ENCODE assay signal across 23 mouse cellular contexts in genomic region chr1:62800351-62800750, GRCm38 (mm10).
DNase-seq lines count a peak whose midpoint lies in the region; ATAC-seq and TF ChIP-seq lines count a peak whose summit lies in the region.
"Had no signal": no experiment of that assay in that cellular context is flagged by ENCODE, and none has a peak within 500 bp of the region (broad histone marks: within the 10 kb centered on the region; RNA-seq: fewer than 3 reads in every experiment).

No protein-coding gene starts in this region.

- no peak for ATAC-seq in kidney, embryonic 16.5 days (ENCODE audit: low FRiP score, low TSS enrichment)
- ATAC-seq in liver, embryonic 12.5 days, result peak; percentile 93
- ATAC-seq in megakaryocyte-erythroid progenitor cell, adult 5-6 weeks (replicated peaks; ENCODE audit: low FRiP score, low TSS enrichment, poor library complexity, severe bottlenecking), result peak; percentile 90
- ATAC-seq: forebrain, postnatal 0 days; hindbrain, postnatal 0 days had no signal

- no peak overlapping the region for H3K9ac ChIP-seq in kidney, embryonic 16.5 days (replicated peaks; ENCODE audit: low read length)
- H3K9ac ChIP-seq in liver, embryonic 12.5 days, result no peak overlapping the region
- H3K9ac ChIP-seq: embryonic facial prominence, embryonic 15.5 days; forebrain, postnatal 0 days; limb, embryonic 12.5 days; lung, embryonic 14.5 days had no signal

- WGBS in cerebellum, adult 2 months, result 49% methylated on average over 5 of the region's 5 CpGs
- WGBS in kidney, embryonic 16.5 days, result 91% methylated on average over 5 of the region's 5 CpGs
- WGBS in liver, embryonic 12.5 days (ENCODE audit: insufficient replicate concordance), result 21% methylated on average over 5 of the region's 5 CpGs

- TF ChIP-seq POLR2A in cerebellum, adult 2 months (IDR thresholded peaks at IDR 0.05; ENCODE audit: borderline replicate concordance, insufficient read depth, low read length), result no peak

- peaks cover 2% of the 10 kb centered on the region; the same call in 1 of the 2 replicates for H3K27me3 ChIP-seq in cerebellum, adult 2 months (ENCODE audit: control insufficient read depth, insufficient read depth, low read length)
- H3K27me3 ChIP-seq in kidney, embryonic 16.5 days (ENCODE audit: insufficient read depth, low read length), result no peaks in the 10 kb centered on the region
- no peaks in the 10 kb centered on the region for H3K27me3 ChIP-seq in liver, embryonic 12.5 days (replicated peaks)
- H3K27me3 ChIP-seq: CH12.LX; embryonic facial prominence, embryonic 15.5 days; limb, embryonic 12.5 days had no signal

- H3K4me3 ChIP-seq in cerebellum, adult 2 months (replicated peaks; ENCODE audit: insufficient read depth, low read depth, low read length), result no peak overlapping the region
- no peak overlapping the region for H3K4me3 ChIP-seq in kidney, embryonic 16.5 days (ENCODE audit: low read length)
- no peak overlapping the region for H3K4me3 ChIP-seq in liver, embryonic 12.5 days
- H3K4me3 ChIP-seq: embryonic facial prominence, embryonic 15.5 days; hindbrain, embryonic 10.5 days; limb, embryonic 12.5 days; midbrain, embryonic 10.5 days had no signal

- no peaks in the 10 kb centered on the region for H3K9me3 ChIP-seq in kidney, embryonic 16.5 days (ENCODE audit: low read length)
- no peaks in the 10 kb centered on the region for H3K9me3 ChIP-seq in liver, embryonic 12.5 days (replicated peaks)
- H3K9me3 ChIP-seq: embryonic facial prominence, embryonic 15.5 days; hindbrain, embryonic 10.5 days; limb, embryonic 12.5 days; midbrain, embryonic 10.5 days had no signal

- H3K27ac ChIP-seq in cerebellum, adult 2 months (ENCODE audit: insufficient read depth, low read length), result no peak overlapping the region
- H3K27ac ChIP-seq in kidney, embryonic 16.5 days (ENCODE audit: low read length), result peak overlapping the region; percentile 44; the same call in 1 of the 2 replicates
- peak overlapping the region; percentile 73 for H3K27ac ChIP-seq in liver, embryonic 12.5 days
- H3K27ac ChIP-seq: embryonic facial prominence, embryonic 15.5 days; hindbrain, postnatal 0 days; limb, embryonic 12.5 days; midbrain, embryonic 10.5 days had no signal

- no peaks in the 10 kb centered on the region for H3K36me3 ChIP-seq in kidney, embryonic 16.5 days (ENCODE audit: insufficient read depth, low read length)
- no peaks in the 10 kb centered on the region for H3K36me3 ChIP-seq in liver, embryonic 12.5 days
- H3K36me3 ChIP-seq: embryonic facial prominence, embryonic 15.5 days; hindbrain, embryonic 10.5 days; midbrain, embryonic 10.5 days had no signal

- H3K4me2 ChIP-seq in kidney, embryonic 16.5 days (replicated peaks; ENCODE audit: low read depth, low read length), result no peak overlapping the region
- H3K4me2 ChIP-seq in liver, embryonic 12.5 days, result peak overlapping the region; percentile 39
- H3K4me2 ChIP-seq: embryonic facial prominence, embryonic 15.5 days; limb, embryonic 12.5 days; lung, embryonic 14.5 days had no signal

- no peak for TF ChIP-seq CTCF in cerebellum, adult 2 months (IDR thresholded peaks at IDR 0.05; ENCODE audit: borderline replicate concordance, insufficient read depth, low read depth, low read length)

- peak; percentile 44 to 64 for DNase-seq in cerebellum, adult 2 months
- DNase-seq in cerebellum, postnatal 10 days, result no peak
- no peak for DNase-seq in kidney, adult 11 months
- no peak for DNase-seq in gastrocnemius, postnatal 10 days
- DNase-seq in gastrocnemius, postnatal 25 days, result no peak
- DNase-seq: adrenal gland, postnatal 36 days; embryo, embryonic 11 days; forebrain, postnatal 0 days; kidney, adult 2 months; kidney, postnatal 4 days; lung, embryonic 14.5 days; lung, postnatal 36 days; right cerebral cortex, postnatal 4 days; thymus, postnatal 14 days had no signal

- H3K4me1 ChIP-seq in cerebellum, adult 2 months (ENCODE audit: control insufficient read depth, insufficient read depth, low read length), result peaks cover 14% of the 10 kb centered on the region
- peaks cover 7% of the 10 kb centered on the region; the same call in 1 of the 2 replicates for H3K4me1 ChIP-seq in kidney, embryonic 16.5 days (ENCODE audit: insufficient read depth, low read length)
- H3K4me1 ChIP-seq in liver, embryonic 12.5 days, result peaks cover 63% of the 10 kb centered on the region

Comparison
In these comparisons a context has a peak if more than half of its experiments do, and no peak if none do; other contexts are left out.
1. DNase-seq: peak in cerebellum, adult 2 months (2 of 2); none in cerebellum, postnatal 10 days (0 of 2), kidney, adult 11 months (single experiment), gastrocnemius, postnatal 10 days (single experiment) and gastrocnemius, postnatal 25 days (single experiment).